26 mouse cellular contexts compared by ENCODE assay signal in the genomic region with DNA sequence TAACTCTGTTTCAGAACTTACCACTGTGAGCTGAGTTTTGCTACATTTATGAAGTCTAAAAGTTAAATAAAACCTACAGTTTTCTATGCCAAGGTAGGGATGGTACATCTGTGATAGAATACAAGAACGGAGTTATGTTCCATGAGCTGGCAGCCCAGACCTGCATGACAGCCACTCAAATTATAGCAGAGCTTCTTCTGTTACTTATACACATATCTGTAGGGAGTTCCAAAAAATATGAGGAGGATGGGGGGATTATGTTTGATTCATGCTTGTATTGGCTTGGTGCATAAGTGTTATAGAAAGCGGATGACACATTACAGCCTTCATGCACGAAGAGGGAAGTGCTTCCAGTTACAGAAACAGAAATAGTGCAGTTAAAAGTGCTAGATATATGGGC.
DNase-seq lines count a peak whose midpoint lies in the region; ATAC-seq and TF ChIP-seq lines count a peak whose summit lies in the region.
"Had no signal": no experiment of that assay in that cellular context is flagged by ENCODE, and none has a peak within 500 bp of the region (broad histone marks: within the 10 kb centered on the region; RNA-seq: fewer than 3 reads in every experiment).

No protein-coding gene starts in this region.

- no peak for DNase-seq in forebrain, embryonic 11.5 days (ENCODE audit: low spot score)
- DNase-seq in forebrain, embryonic 10.5 days (ENCODE audit: extremely low spot score, low spot score): no peak
- DNase-seq in brain, embryonic 14.5 days (ENCODE audit: low read depth): peak; percentile 35
- peak; percentile 55 for DNase-seq in forebrain, postnatal 0 days
- no peak for DNase-seq in lung, postnatal 0 days (ENCODE audit: low spot score)
- DNase-seq: adrenal gland, adult 8-10 months; adrenal gland, postnatal 14 days; adrenal gland, postnatal 36 days; B cell, adult 2 months; cerebellum, adult 11 months; cerebellum, adult 18-20 months; cerebellum, adult 8-10 months; cerebellum, adult 9-11 months; cerebellum, postnatal 14 days; cerebellum, postnatal 36 days; embryo, embryonic 11 days; gastrocnemius, adult 2 months had no signal

- TF ChIP-seq POLR2A in brain, embryonic 14.5 days (IDR thresholded peaks at IDR 0.05; ENCODE audit: borderline replicate concordance, extremely low read depth, insufficient read depth, insufficient read length, poor library complexity, severe bottlenecking): no peak

- no peaks in the 10 kb centered on the region for H3K9me3 ChIP-seq in forebrain, embryonic 13.5 days (replicated peaks)
- H3K9me3 ChIP-seq in forebrain, embryonic 11.5 days (ENCODE audit: control insufficient read depth, low read length): no peaks in the 10 kb centered on the region
- no peaks in the 10 kb centered on the region for H3K9me3 ChIP-seq in forebrain, embryonic 15.5 days
- H3K9me3 ChIP-seq in forebrain, embryonic 10.5 days: no peaks in the 10 kb centered on the region
- H3K9me3 ChIP-seq in forebrain, postnatal 0 days (ENCODE audit: low read length): no peaks in the 10 kb centered on the region
- H3K9me3 ChIP-seq in lung, postnatal 0 days (ENCODE audit: low read length): no peaks in the 10 kb centered on the region
- H3K9me3 ChIP-seq: embryonic facial prominence, embryonic 13.5 days; embryonic facial prominence, embryonic 15.5 days; G1E had no signal

- H3K4me1 ChIP-seq in forebrain, embryonic 13.5 days: no peaks in the 10 kb centered on the region
- H3K4me1 ChIP-seq in forebrain, embryonic 11.5 days (replicated peaks; ENCODE audit: control insufficient read depth, insufficient read depth, low read length): no peaks in the 10 kb centered on the region
- H3K4me1 ChIP-seq in forebrain, embryonic 15.5 days: no peaks in the 10 kb centered on the region
- no peaks in the 10 kb centered on the region for H3K4me1 ChIP-seq in forebrain, embryonic 10.5 days
- H3K4me1 ChIP-seq in forebrain, postnatal 0 days (ENCODE audit: insufficient read depth): no peaks in the 10 kb centered on the region
- H3K4me1 ChIP-seq in lung, postnatal 0 days (ENCODE audit: insufficient read depth, low read depth, low read length): no peaks in the 10 kb centered on the region
- H3K4me1 ChIP-seq: embryonic facial prominence, embryonic 13.5 days; embryonic facial prominence, embryonic 15.5 days had no signal

- TF ChIP-seq EP300 in lung, postnatal 0 days (IDR thresholded peaks at IDR 0.05): no peak

- H3K36me3 ChIP-seq in forebrain, embryonic 13.5 days (ENCODE audit: poor library complexity, severe bottlenecking): no peaks in the 10 kb centered on the region
- no peaks in the 10 kb centered on the region for H3K36me3 ChIP-seq in forebrain, embryonic 11.5 days (ENCODE audit: control insufficient read depth, insufficient read depth, low read length)
- no peaks in the 10 kb centered on the region for H3K36me3 ChIP-seq in forebrain, embryonic 15.5 days
- H3K36me3 ChIP-seq in forebrain, embryonic 10.5 days (replicated peaks): no peaks in the 10 kb centered on the region
- H3K36me3 ChIP-seq in forebrain, postnatal 0 days (ENCODE audit: insufficient read depth): no peaks in the 10 kb centered on the region
- no peaks in the 10 kb centered on the region for H3K36me3 ChIP-seq in lung, postnatal 0 days (ENCODE audit: insufficient read depth, low read length)
- H3K36me3 ChIP-seq: embryonic facial prominence, embryonic 13.5 days; embryonic facial prominence, embryonic 15.5 days; G1E had no signal

- H3K9ac ChIP-seq in forebrain, embryonic 13.5 days: no peak overlapping the region
- H3K9ac ChIP-seq in forebrain, embryonic 11.5 days (ENCODE audit: low read length): no peak overlapping the region
- H3K9ac ChIP-seq in forebrain, embryonic 15.5 days (replicated peaks): no peak overlapping the region
- H3K9ac ChIP-seq in forebrain, postnatal 0 days: no peak overlapping the region
- no peak overlapping the region for H3K9ac ChIP-seq in lung, postnatal 0 days (replicated peaks; ENCODE audit: low read depth)
- H3K9ac ChIP-seq: embryonic facial prominence, embryonic 13.5 days; embryonic facial prominence, embryonic 15.5 days had no signal

- no peak overlapping the region for H3K4me3 ChIP-seq in forebrain, embryonic 13.5 days
- H3K4me3 ChIP-seq in forebrain, embryonic 11.5 days (ENCODE audit: low read depth, low read length): no peak overlapping the region
- H3K4me3 ChIP-seq in forebrain, embryonic 15.5 days: no peak overlapping the region
- H3K4me3 ChIP-seq in forebrain, embryonic 10.5 days: no peak overlapping the region
- no peak overlapping the region for H3K4me3 ChIP-seq in forebrain, postnatal 0 days (ENCODE audit: low read depth, low read length)
- H3K4me3 ChIP-seq in lung, postnatal 0 days (ENCODE audit: low read depth, low read length): no peak overlapping the region
- H3K4me3 ChIP-seq: embryonic facial prominence, embryonic 13.5 days; embryonic facial prominence, embryonic 15.5 days; erythroblast, embryonic 14.5 days; gastrocnemius, adult 2 months had no signal

- 96% methylated on average over 3 of the region's 3 CpGs for WGBS in forebrain, embryonic 13.5 days
- 89% methylated on average over 3 of the region's 3 CpGs for WGBS in forebrain, embryonic 11.5 days
- 80% methylated on average over 3 of the region's 3 CpGs for WGBS in forebrain, embryonic 15.5 days
- 94% methylated on average over 3 of the region's 3 CpGs for WGBS in forebrain, embryonic 10.5 days
- 76% methylated on average over 3 of the region's 3 CpGs for WGBS in forebrain, postnatal 0 days
- 70% methylated on average over 3 of the region's 3 CpGs for WGBS in lung, postnatal 0 days

- peak; percentile 36; the same call in 1 of the 2 replicates for ATAC-seq in forebrain, embryonic 13.5 days
- ATAC-seq in forebrain, embryonic 11.5 days (replicated peaks; ENCODE audit: low FRiP score): no peak
- ATAC-seq in forebrain, embryonic 15.5 days (replicated peaks): peak; percentile 55; the same call in 1 of the 2 replicates
- ATAC-seq in forebrain, postnatal 0 days: peak; percentile 96
- no peak for ATAC-seq in lung, postnatal 0 days
- ATAC-seq: CD4-positive, CD25-positive, alpha-beta regulatory T cell, adult 4 months; Patski had no signal

- H3K27ac ChIP-seq in forebrain, embryonic 13.5 days: no peak overlapping the region
- no peak overlapping the region for H3K27ac ChIP-seq in forebrain, embryonic 11.5 days (ENCODE audit: low read depth, low read length)
- no peak overlapping the region for H3K27ac ChIP-seq in forebrain, embryonic 15.5 days (replicated peaks)
- no peak overlapping the region for H3K27ac ChIP-seq in forebrain, embryonic 10.5 days
- no peak overlapping the region for H3K27ac ChIP-seq in forebrain, postnatal 0 days (ENCODE audit: low read depth, low read length)
- H3K27ac ChIP-seq in lung, postnatal 0 days (ENCODE audit: low read length): no peak overlapping the region
- H3K27ac ChIP-seq: embryonic facial prominence, embryonic 13.5 days; embryonic facial prominence, embryonic 15.5 days; gastrocnemius, adult 2 months had no signal

- H3K4me2 ChIP-seq in forebrain, embryonic 13.5 days: no peak overlapping the region
- no peak overlapping the region for H3K4me2 ChIP-seq in forebrain, embryonic 11.5 days (ENCODE audit: low read depth, low read length, severe bottlenecking)
- no peak overlapping the region for H3K4me2 ChIP-seq in forebrain, embryonic 15.5 days (replicated peaks)
- H3K4me2 ChIP-seq in forebrain, postnatal 0 days (ENCODE audit: low read depth): no peak overlapping the region
- H3K4me2 ChIP-seq in lung, postnatal 0 days (replicated peaks; ENCODE audit: low read depth, low read length): no peak overlapping the region
- H3K4me2 ChIP-seq: embryonic facial prominence, embryonic 13.5 days; embryonic facial prominence, embryonic 15.5 days had no signal

- TF ChIP-seq CTCF in brain, embryonic 14.5 days (IDR thresholded peaks at IDR 0.05; ENCODE audit: borderline replicate concordance, extremely low read depth, insufficient read depth, insufficient read length): no peak
- TF ChIP-seq CTCF in forebrain, postnatal 0 days (IDR thresholded peaks at IDR 0.05; ENCODE audit: low read depth): no peak
- TF ChIP-seq CTCF in lung, postnatal 0 days (IDR thresholded peaks at IDR 0.05): no peak

- H3K27me3 ChIP-seq in forebrain, embryonic 13.5 days: no peaks in the 10 kb centered on the region
- H3K27me3 ChIP-seq in forebrain, embryonic 11.5 days (ENCODE audit: control insufficient read depth, insufficient read depth, low read length): no peaks in the 10 kb centered on the region
- no peaks in the 10 kb centered on the region for H3K27me3 ChIP-seq in forebrain, embryonic 15.5 days
- no peaks in the 10 kb centered on the region for H3K27me3 ChIP-seq in forebrain, embryonic 10.5 days (ENCODE audit: poor library complexity, severe bottlenecking)
- H3K27me3 ChIP-seq in forebrain, postnatal 0 days (ENCODE audit: insufficient read depth, low read length): no peaks in the 10 kb centered on the region
- H3K27me3 ChIP-seq in lung, postnatal 0 days (replicated peaks; ENCODE audit: insufficient read depth, low read length): no peaks in the 10 kb centered on the region
- H3K27me3 ChIP-seq: CH12.LX; embryonic facial prominence, embryonic 13.5 days; embryonic facial prominence, embryonic 15.5 days; Patski had no signal

Comparison
In these comparisons a context has a peak if more than half of its experiments do, and no peak if none do; other contexts are left out.
1. ATAC-seq: peak in forebrain, embryonic 13.5 days (single experiment), forebrain, embryonic 15.5 days (single experiment) and forebrain, postnatal 0 days (single experiment); none in forebrain, embryonic 11.5 days (single experiment) and lung, postnatal 0 days (single experiment).
2. DNase-seq: peak in brain, embryonic 14.5 days (single experiment) and forebrain, postnatal 0 days (single experiment); none in forebrain, embryonic 11.5 days (single experiment), forebrain, embryonic 10.5 days (single experiment) and lung, postnatal 0 days (single experiment).